Mouse (Mus musculus): ENCODE data around the gene Mdm1.

DNA sequence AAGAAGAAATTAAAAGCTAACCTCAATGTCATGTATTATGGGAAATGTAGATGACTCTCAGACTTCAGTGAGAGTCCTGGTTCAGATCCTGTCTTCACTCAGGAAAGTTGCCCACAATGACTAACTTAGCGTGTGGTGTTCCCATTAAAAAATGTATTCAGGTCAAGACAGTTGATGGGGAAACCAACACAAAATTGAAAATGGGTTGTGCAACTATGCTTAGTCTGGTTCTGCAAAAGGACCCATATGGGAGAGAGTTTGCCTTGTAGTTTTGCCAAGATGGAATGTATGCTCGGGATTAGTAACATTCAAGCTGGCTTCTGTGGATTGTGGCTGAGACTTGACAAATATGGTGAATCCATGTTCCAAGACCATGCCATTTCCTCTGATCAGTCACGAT, 31.3 kb downstream of the Mdm1 start:
- TF ChIP-seq POLR2A (IDR thresholded peaks at IDR 0.05; ENCODE audit: low read depth, low read length) (no peak), CTCF (IDR thresholded peaks at IDR 0.05; ENCODE audit: borderline replicate concordance, insufficient read depth, low read length) (no peak)

Data from embryonic fibroblast, embryonic 13.5 days (primary cell).